Mouse (Mus musculus): ENCODE results near the gene Taar4. TPM values are rescaled to one million over a fixed set of nuclear protein-coding genes. Genes with fewer than 3 reads are reported as not detected.

Gene Taar4
- total RNA-seq, 2 experiments from 2014 or later: not detected

- DNase-seq (ENCODE audit: low spot score): no peak
Measured at GRCm38 (mm10) chr10:24007034-24007433, 46.7 kb downstream of the Taar4 start.

- no peak for DNase-seq (ENCODE audit: low spot score)
Measured at GRCm38 (mm10) chr10:24008143-24008542, 47.8 kb downstream of the Taar4 start.

Other genes starting within 250 kb of the Taar4 start
- gene Rps12, start 173.2 kb upstream of the Taar4 start, total RNA-seq (2021): 100 to 1,000 TPM; 183 to 193 TPM
- 1 to 10 TPM; 4.2 to 7.3 TPM for gene Slc18b1, start 163.5 kb upstream of the Taar4 start, total RNA-seq (2021)
- gene Vnn3, start 109.0 kb upstream of the Taar4 start, total RNA-seq (2021): under 1 TPM in 1 of 2 experiments, not detected in 1; 0.25 TPM
- gene Vnn1, start 65.8 kb upstream of the Taar4 start, total RNA-seq (2021): under 1 TPM; 0.09 to 0.11 TPM
- gene Taar1, start 40.1 kb upstream of the Taar4 start, total RNA-seq (2021): not detected
- not detected for gene Taar2, start 21.9 kb upstream of the Taar4 start, total RNA-seq (2021)
- gene Taar3, start 10.9 kb upstream of the Taar4 start, total RNA-seq (2021): not detected
- gene Taar5, start 10.2 kb downstream of the Taar4 start, total RNA-seq (2021): not detected
- not detected for gene Taar6, start 25.2 kb downstream of the Taar4 start, total RNA-seq (2021)
- not detected for gene Taar7a, start 33.0 kb downstream of the Taar4 start, total RNA-seq (2021)
- gene Taar7b, start 39.4 kb downstream of the Taar4 start, total RNA-seq (2021): not detected
- not detected for gene Taar7d, start 66.7 kb downstream of the Taar4 start, total RNA-seq (2021)
- gene Taar7e, start 77.1 kb downstream of the Taar4 start, total RNA-seq (2021): not detected
- not detected for gene Taar7f, start 89.0 kb downstream of the Taar4 start, total RNA-seq (2021)
- gene Taar8a, start 116.0 kb downstream of the Taar4 start, total RNA-seq (2021): not detected
- gene Taar8b, start 131.8 kb downstream of the Taar4 start, total RNA-seq (2021): not detected
- not detected for gene Taar8c, start 141.4 kb downstream of the Taar4 start, total RNA-seq (2021)
- gene Taar9, start 149.0 kb downstream of the Taar4 start, total RNA-seq (2021): not detected
- gene Stx7, start 188.8 kb downstream of the Taar4 start, total RNA-seq (2021): 10 to 100 TPM; 21.6 to 25.9 TPM

Measured in gastrocnemius, adult 18-20 months (tissue).